Mouse (Mus musculus) T-helper 17 cell (primary cell): Measurements from ENCODE around the gene Olfr146.

Source experiments
- in situ Hi-C, 2 experiments: fragments of 300-600 bp; cut with MboI, MseI; formaldehyde crosslinking; loops; 1 replicate in 1 of 2; 2 replicates in 1 of 2; pipeline ENCODE4 v1.15.1; 2025; ENCODE audit warnings: high pct_unique_total_duplicates in 2 of 2

The Olfr146 gene

DNA sequence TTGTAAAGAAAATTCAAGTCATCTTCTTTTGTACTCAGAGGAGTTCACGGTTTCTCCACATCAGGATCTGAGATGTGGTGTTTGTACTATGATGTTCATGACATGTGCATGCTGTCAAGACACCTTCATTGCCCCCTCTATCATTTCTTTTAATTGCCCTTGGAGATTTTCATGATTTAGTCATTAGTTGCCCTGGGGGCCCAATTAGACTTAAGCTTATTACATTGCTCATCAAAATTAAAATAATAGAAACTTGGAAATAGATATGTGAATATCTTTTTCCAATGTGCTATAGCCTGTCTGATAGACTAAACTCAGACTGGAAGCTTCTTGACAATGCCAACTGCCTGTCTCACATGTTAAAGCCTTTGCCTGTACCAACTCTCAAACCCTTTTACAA is at the start of gene Olfr146:
Gene Olfr146 (minus strand): TSS at position 101 of the 400 bp plus-strand sequence.
- in situ Hi-C loops = no loop called here

DNA sequence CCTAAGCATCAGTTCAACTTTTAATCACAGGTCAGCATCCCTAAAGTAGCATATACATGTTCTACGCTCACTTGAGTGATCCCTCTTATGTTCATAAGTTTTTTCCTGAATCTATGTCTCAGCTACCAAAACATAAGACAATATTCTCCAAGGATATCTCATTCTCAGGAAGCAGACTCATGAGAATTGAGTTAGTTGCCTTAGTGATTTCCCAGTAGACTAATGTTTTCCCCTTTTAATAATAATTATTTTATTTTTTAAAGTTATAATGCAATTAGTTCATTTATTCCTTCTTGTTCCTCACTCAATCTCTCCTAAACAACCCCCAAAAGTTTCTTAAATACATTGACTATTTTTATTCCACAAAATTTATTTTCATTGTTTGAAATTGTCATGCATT is 41.7 kb upstream of the Olfr146 start, which contains the start of gene Olfr937:
Gene Olfr937 (minus strand): TSS at position 101 of the 400 bp plus-strand sequence.
- in situ Hi-C loops = no loop called here

DNA sequence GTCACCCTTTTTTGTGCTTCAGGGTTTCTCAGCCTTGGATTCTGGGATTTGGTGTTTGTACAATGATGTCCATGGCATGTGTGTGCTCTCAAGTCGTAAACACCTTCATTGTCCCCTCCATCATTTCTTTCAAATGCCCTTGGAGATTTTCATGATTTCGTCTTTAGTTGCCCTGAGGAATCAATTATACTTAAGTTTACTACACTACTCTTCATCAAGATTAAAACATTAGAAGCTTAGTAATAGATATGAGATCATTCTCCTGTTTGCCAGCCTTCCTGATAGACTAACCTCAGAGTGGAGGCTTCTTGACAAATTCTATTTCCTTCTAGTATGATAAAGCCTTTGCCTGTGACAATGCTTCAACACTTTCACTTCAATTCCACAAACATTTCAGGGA is 23.6 kb downstream of the Olfr146 start, which contains the start of gene Olfr935:
Gene Olfr935 (minus strand): TSS at position 101 of the 400 bp plus-strand sequence.
- in situ Hi-C loops = no loop called here

DNA sequence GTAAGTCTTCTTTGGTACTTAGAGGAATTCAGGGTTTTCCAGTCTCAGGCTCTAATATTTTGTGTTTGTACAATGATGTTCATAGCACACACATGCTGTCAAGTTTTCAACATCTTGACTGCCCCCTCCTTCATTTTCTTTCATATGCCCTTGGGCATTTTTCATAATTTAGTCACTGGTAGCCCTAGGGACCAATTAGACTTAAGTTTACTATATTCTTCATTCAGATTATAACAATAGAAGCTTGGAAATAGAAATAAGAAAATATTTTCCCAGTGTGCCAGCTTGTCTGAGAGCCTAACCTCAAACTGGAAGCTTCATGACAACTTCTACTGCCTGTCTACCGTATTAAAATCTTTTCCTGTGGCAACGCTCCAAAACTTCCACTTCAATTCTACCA is 35.0 kb downstream of the Olfr146 start, which contains the start of gene Olfr934:
Gene Olfr934 (minus strand): TSS at position 101 of the 400 bp plus-strand sequence.
- in situ Hi-C loops = no loop called here

DNA sequence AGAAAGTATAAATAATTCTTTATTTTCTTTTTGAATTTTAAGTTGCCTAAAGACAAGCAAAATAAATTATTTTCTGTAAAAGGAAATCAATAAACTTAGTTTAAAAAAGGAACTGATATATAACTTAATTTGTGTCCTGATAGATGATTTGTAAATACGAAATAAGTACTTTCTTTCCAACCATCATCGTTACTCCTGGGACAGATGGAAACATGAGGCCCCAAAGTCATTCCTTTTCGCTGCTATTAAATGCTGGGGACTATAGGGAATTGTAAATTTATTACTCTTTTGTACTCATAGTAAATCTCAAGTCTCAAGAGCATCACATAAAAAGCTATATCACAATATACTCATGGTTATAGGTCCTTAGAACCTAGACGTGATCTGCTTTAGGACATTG is 51.2 kb downstream of the Olfr146 start, which contains the start of gene Olfr933:
Gene Olfr933 (plus strand): TSS at position 301 of the 400 bp plus-strand sequence.
- in situ Hi-C loops = no loop called here
